Mouse (Mus musculus): ENCODE data around the gene Nrgn. TPM values are rescaled to one million over a fixed set of nuclear protein-coding genes. Genes with fewer than 3 reads are reported as not detected.

Gene Nrgn
- polyA plus RNA-seq (2012; rRNA removed) = 4.7 and 7.7 TPM in 2 replicates

- peak; percentile 86 for DNase-seq
- 6% methylated on average over 31 of the region's 31 CpGs for WGBS
- Histone ChIP-seq H3K27ac (ENCODE audit: insufficient read depth, low read depth, low read length) (no peak within 1 kb of the TSS), H3K36me3 (ENCODE audit: control insufficient read depth, insufficient read depth, low read length) (no peaks in the 10 kb centered on the region), H3K4me3 (ENCODE audit: insufficient read depth, low read depth, low read length) (peak within 1 kb of the TSS; percentile 44), H3K27me3 (replicated peaks; ENCODE audit: control insufficient read depth, insufficient read depth, low read length) (no peaks in the 10 kb centered on the region), H3K4me1 (ENCODE audit: control insufficient read depth, insufficient read depth, low read length) (no peaks in the 10 kb centered on the region)
- TF ChIP-seq CTCF (conservative IDR thresholded peaks at IDR 0.05; ENCODE audit: insufficient read depth, insufficient read length, low read depth, low read length) = no peak
- TF ChIP-seq POLR2A (IDR thresholded peaks at IDR 0.05; ENCODE audit: low read depth, low read length) = no peak
Measured at GRCm38 (mm10) chr9:37552536-37553293, at the start of gene Nrgn. TSS of gene Nrgn (minus strand) at chr9:37552904.

GRCm38 (mm10) chr9:37600538-37601205, 48.0 kb upstream of the Nrgn start:
- TF ChIP-seq CTCF (conservative IDR thresholded peaks at IDR 0.05; ENCODE audit: insufficient read depth, insufficient read length, low read depth, low read length) = no peak
- TF ChIP-seq POLR2A (IDR thresholded peaks at IDR 0.05; ENCODE audit: low read depth, low read length) = no peak
- 100% methylated on average over 2 of the region's 2 CpGs for WGBS
- DNase-seq = no peak

DNA sequence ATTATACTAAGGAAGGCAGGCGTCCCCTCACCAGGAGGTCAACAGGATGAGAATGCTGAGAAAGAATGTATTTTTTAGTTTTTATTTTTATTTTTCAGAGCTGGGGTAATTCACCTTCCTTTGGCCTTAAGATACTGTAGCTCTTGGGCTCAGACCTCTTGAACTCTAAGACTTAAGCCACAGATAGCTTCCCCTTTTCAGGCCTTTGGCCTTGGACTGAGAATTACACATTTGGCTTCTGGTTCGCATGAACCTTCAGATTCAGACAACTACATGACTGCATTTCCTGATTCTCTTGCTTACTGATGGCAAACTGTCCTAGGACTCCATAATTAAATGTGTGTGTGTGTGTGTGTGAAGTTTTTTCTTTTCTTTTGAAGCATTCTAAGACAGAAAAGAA, 45.9 kb upstream of the Nrgn start:
- no peak overlapping the region for H3K27ac ChIP-seq (ENCODE audit: insufficient read depth, low read depth, low read length)
- no peaks in the 10 kb centered on the region for H3K27me3 ChIP-seq (replicated peaks; ENCODE audit: control insufficient read depth, insufficient read depth, low read length)
- no peak for DNase-seq
- no peak for TF ChIP-seq POLR2A (IDR thresholded peaks at IDR 0.05; ENCODE audit: low read depth, low read length)
- no peak for TF ChIP-seq CTCF (conservative IDR thresholded peaks at IDR 0.05; ENCODE audit: insufficient read depth, insufficient read length, low read depth, low read length)
- no peaks in the 10 kb centered on the region for H3K36me3 ChIP-seq (ENCODE audit: control insufficient read depth, insufficient read depth, low read length)
- no peak overlapping the region for H3K4me3 ChIP-seq (ENCODE audit: insufficient read depth, low read depth, low read length)
- no peaks in the 10 kb centered on the region for H3K4me1 ChIP-seq (ENCODE audit: control insufficient read depth, insufficient read depth, low read length)
- WGBS = 79% methylated on average over 2 of the region's 2 CpGs

More at GRCm38 (mm10) chr9:37600538-37601205, 48.0 kb upstream of the Nrgn start:
- Histone ChIP-seq H3K27ac (ENCODE audit: insufficient read depth, low read depth, low read length) (no peak overlapping the region), H3K4me3 (ENCODE audit: insufficient read depth, low read depth, low read length) (no peak overlapping the region), H3K4me1 (ENCODE audit: control insufficient read depth, insufficient read depth, low read length) (no peaks in the 10 kb centered on the region), H3K36me3 (ENCODE audit: control insufficient read depth, insufficient read depth, low read length) (no peaks in the 10 kb centered on the region), H3K27me3 (replicated peaks; ENCODE audit: control insufficient read depth, insufficient read depth, low read length) (no peaks in the 10 kb centered on the region)

DNA sequence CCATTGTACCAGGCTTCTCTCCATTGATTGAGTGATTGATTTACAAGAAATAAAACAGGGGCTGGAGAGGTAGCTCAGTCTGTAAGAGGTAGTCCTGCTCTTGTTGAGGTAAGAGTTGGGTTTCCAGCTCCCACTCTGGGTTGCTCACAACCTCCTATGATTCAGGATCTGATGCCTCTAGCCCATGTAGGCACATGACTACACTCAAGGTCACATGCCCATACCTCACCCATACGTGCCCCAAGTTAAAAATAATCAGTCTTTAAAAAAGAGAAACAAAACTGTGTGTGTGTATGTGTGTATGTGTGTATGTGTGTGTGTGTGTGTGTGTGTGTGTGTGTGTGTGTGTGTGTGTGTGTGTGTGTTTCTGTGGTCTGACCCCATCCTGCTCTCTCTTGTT, 42.9 kb upstream of the Nrgn start:
- Histone ChIP-seq H3K4me3 (ENCODE audit: insufficient read depth, low read depth, low read length) (no peak overlapping the region), H3K27ac (ENCODE audit: insufficient read depth, low read depth, low read length) (no peak overlapping the region), H3K36me3 (ENCODE audit: control insufficient read depth, insufficient read depth, low read length) (no peaks in the 10 kb centered on the region), H3K4me1 (ENCODE audit: control insufficient read depth, insufficient read depth, low read length) (no peaks in the 10 kb centered on the region), H3K27me3 (replicated peaks; ENCODE audit: control insufficient read depth, insufficient read depth, low read length) (no peaks in the 10 kb centered on the region)
- no peak for DNase-seq
- 83% methylated on average over 1 of the region's 1 CpGs for WGBS
- no peak for TF ChIP-seq POLR2A (IDR thresholded peaks at IDR 0.05; ENCODE audit: low read depth, low read length)
- no peak for TF ChIP-seq CTCF (conservative IDR thresholded peaks at IDR 0.05; ENCODE audit: insufficient read depth, insufficient read length, low read depth, low read length)

DNA sequence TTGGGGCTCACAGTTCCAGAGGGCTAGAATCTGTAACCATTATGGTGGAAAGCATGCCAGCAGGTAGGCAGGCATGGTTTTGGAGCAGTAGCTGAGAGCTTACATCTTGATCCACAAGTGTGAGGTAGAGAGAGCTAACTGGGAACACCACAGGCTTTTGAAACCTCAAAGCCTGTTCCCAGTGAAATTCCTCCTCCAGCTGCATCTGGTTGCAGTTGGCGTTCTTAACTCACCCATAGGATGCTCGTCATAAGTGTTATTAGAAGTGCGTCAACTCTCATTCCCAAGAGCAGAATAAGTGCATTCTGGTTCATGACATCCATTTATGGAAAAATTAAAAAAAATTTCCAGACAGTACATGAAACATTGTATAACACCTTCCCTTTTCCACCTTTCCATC, 41.0 kb upstream of the Nrgn start:
- TF ChIP-seq POLR2A (IDR thresholded peaks at IDR 0.05; ENCODE audit: low read depth, low read length) = no peak
- TF ChIP-seq CTCF (conservative IDR thresholded peaks at IDR 0.05; ENCODE audit: insufficient read depth, insufficient read length, low read depth, low read length) = no peak
- DNase-seq = no peak
- Histone ChIP-seq H3K27me3 (replicated peaks; ENCODE audit: control insufficient read depth, insufficient read depth, low read length) (no peaks in the 10 kb centered on the region), H3K27ac (ENCODE audit: insufficient read depth, low read depth, low read length) (no peak overlapping the region), H3K36me3 (ENCODE audit: control insufficient read depth, insufficient read depth, low read length) (no peaks in the 10 kb centered on the region), H3K4me1 (ENCODE audit: control insufficient read depth, insufficient read depth, low read length) (no peaks in the 10 kb centered on the region), H3K4me3 (ENCODE audit: insufficient read depth, low read depth, low read length) (no peak overlapping the region)
- WGBS = 97% methylated on average over 3 of the region's 3 CpGs

DNA sequence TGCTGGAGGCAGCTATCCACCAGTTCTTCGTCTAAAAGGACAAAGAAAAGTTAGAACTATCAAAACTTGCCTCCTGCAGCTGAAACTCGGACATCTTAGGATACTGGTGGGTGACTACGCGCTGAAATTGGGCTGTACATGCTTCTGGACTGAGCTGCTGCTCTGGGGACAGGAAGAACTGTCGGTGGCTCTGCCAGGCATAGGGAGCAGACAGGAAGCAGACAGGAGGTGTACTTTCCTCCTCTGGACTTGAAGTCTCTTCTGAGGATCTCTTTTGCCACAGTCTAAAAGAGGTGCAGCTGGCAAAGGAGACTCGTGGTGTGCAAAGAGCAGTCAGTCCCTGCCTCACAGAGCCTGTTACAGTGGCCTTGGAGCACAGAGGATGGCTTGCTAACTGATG, 39.9 kb upstream of the Nrgn start:
- H3K27ac ChIP-seq (ENCODE audit: insufficient read depth, low read depth, low read length) = no peak overlapping the region
- WGBS = 53% methylated on average over 6 of the region's 6 CpGs
- DNase-seq = no peak

DNA sequence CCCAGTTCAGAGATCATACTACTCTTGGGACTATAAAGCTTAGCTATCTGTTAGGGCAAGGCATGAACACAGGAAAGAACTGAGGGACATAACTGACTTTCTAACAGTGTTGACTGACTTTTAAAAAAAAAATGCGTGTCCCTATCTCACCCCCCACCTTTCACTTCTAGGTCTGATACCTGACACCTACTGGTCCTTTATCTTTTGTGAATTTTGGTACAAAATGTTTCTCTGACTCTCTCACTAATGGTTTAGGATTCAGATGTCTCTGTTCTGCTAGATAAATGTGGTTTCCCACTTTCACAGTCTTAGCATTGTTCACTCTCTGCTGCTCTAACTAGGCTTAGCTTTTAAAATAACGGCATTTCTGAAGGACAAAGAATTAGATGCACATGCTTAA, 39.3 kb upstream of the Nrgn start:
- Histone ChIP-seq H3K36me3 (ENCODE audit: control insufficient read depth, insufficient read depth, low read length) (no peaks in the 10 kb centered on the region), H3K4me3 (ENCODE audit: insufficient read depth, low read depth, low read length) (no peak overlapping the region), H3K27ac (ENCODE audit: insufficient read depth, low read depth, low read length) (no peak overlapping the region), H3K4me1 (ENCODE audit: control insufficient read depth, insufficient read depth, low read length) (no peaks in the 10 kb centered on the region), H3K27me3 (replicated peaks; ENCODE audit: control insufficient read depth, insufficient read depth, low read length) (no peaks in the 10 kb centered on the region)
- DNase-seq = no peak
- WGBS = 80% methylated on average over 2 of the region's 2 CpGs
- TF ChIP-seq CTCF (conservative IDR thresholded peaks at IDR 0.05; ENCODE audit: insufficient read depth, insufficient read length, low read depth, low read length) (no peak), POLR2A (IDR thresholded peaks at IDR 0.05; ENCODE audit: low read depth, low read length) (no peak)

More for the DNA sequence above, 39.9 kb upstream of the Nrgn start:
- TF ChIP-seq POLR2A (IDR thresholded peaks at IDR 0.05; ENCODE audit: low read depth, low read length) (no peak), CTCF (conservative IDR thresholded peaks at IDR 0.05; ENCODE audit: insufficient read depth, insufficient read length, low read depth, low read length) (no peak)
- H3K36me3 ChIP-seq (ENCODE audit: control insufficient read depth, insufficient read depth, low read length) = no peaks in the 10 kb centered on the region
- no peak overlapping the region for H3K4me3 ChIP-seq (ENCODE audit: insufficient read depth, low read depth, low read length)
- H3K27me3 ChIP-seq (replicated peaks; ENCODE audit: control insufficient read depth, insufficient read depth, low read length) = no peaks in the 10 kb centered on the region
- no peaks in the 10 kb centered on the region for H3K4me1 ChIP-seq (ENCODE audit: control insufficient read depth, insufficient read depth, low read length)
